Mouse (Mus musculus) neutrophil, adult 59 days (primary cell): ENCODE results near the gene Zfp938. TPM values are rescaled to one million over a fixed set of nuclear protein-coding genes. Genes with fewer than 3 reads are reported as not detected.

Source experiments
- total RNA-seq, 2 experiments: library from RNA; stranded (reverse); gene quantifications; 1 replicate in 1 of 2; 2 replicates in 1 of 2; pipeline ENCODE4 v1.2.4; 2023

Gene Zfp938
- total RNA-seq, result 1 to 10 TPM in 1 of 2 experiments, under 1 TPM in 1; 0.84 to 1.5 TPM

DNA sequence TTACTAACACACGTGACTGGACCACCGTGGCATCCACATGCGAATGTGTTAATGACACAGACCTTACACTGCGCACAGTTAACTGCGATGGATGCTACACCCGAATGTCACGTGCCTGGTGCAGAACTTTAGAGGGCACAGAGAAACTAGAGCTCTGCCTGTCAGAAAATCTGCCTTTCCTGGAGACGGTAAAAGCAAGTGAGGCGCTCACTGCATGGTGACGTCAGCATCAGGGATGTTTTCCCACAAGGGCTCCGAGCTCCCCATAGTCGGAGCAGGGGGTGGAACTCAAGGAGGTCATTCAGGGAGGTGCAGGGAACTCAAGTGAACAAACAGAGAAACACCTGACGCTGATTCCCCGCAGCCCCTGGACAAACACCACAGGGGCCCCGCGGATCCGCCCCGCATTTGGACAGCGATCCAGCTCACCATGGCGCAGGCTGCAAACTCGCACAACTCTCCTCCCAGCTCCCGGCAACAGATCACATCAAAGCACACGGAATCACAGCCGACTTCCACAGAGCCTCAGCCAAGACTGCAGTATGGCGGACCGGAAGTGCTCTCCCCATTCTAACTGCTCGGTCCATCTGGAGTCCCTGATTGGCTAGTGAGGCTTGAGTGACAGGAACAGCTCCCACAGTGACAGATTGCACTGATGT lies at the start of gene Zfp938:
Gene Zfp938 (minus strand): TSS at position 539 of the 659 bp plus-strand sequence.

Other genes starting within 250 kb of the Zfp938 start
- 1 to 10 TPM; 1.3 to 1.5 TPM for gene Zfp873, start 193.2 kb downstream of the Zfp938 start, total RNA-seq
- 1 to 10 TPM; 1.6 to 1.8 TPM for gene BC024063, start 157.9 kb downstream of the Zfp938 start, total RNA-seq
- 1 to 10 TPM in 1 of 2 experiments, under 1 TPM in 1; 0.87 to 1.3 TPM for gene AU041133, start 113.3 kb downstream of the Zfp938 start, total RNA-seq
- not detected for gene 4932415D10Rik, start 75.3 kb upstream of the Zfp938 start, total RNA-seq
- 1 to 10 TPM in 1 of 2 experiments, under 1 TPM in 1; 0.44 to 1.5 TPM for gene Gm4924, start 113.0 kb upstream of the Zfp938 start, total RNA-seq